Mouse (Mus musculus): Measurements from ENCODE around the gene Esf1. TPM values are rescaled to one million over a fixed set of nuclear protein-coding genes. Genes with fewer than 3 reads are reported as not detected.
"Not testable (repeated sequence)": the region's sequence is repeated elsewhere in the genome, so short reads cannot be mapped to it uniquely, and the experiment has no call there.

Gene Esf1
- polyA plus RNA-seq, 1 experiment from 2014 or later: 25.4 TPM

DNA sequence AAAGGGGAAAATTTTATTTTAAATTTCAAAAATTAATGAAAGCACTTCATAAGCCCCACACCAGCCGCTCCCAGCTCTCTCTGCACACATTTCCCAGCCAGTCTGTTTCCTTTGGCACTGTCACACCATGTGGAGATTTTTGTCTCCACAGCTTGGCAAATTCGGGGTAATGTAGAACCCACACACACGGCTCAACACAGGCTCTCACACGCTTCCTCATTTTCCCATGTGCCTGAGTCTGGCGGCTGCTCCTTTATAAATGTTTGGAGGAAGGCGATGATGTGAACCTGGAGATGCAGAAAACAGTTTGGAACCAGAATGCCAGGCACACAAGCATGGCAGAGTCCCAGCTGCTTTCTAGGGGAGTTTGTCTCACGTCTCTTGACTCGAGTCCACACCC, 56.5 kb downstream of the Esf1 start:
- WGBS (ENCODE audit: missing documents): 75% methylated on average over 8 of the region's 8 CpGs
- H3K79me2 ChIP-seq (ENCODE audit: inconsistent target): no peaks in the 10 kb centered on the region
- H3K36me3 ChIP-seq (ENCODE audit: inconsistent target): no peaks in the 10 kb centered on the region
- no peak overlapping the region for H3K27ac ChIP-seq
- H3K4me3 ChIP-seq (ENCODE audit: inconsistent target): no peak overlapping the region

DNA sequence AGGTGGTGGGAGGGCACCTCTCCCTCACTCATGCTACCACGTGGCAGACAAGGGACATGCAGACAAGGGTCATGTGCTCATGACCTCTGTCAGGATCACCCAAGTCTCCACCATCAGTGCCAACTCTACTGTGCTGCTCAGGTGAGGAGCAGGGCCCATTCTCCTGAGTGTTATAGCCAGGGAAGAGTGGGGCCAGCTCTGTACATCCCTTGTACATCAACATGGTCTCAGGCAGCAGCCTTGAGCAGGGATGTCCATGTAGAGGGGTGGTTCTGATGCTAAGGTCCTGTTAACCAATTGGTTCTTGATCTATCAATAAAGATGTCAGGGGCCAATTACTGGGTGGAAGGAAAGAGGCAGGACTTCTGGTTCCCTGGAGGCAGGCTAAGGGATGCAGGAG, 61.4 kb downstream of the Esf1 start:
- Histone ChIP-seq H3K27ac (no peak overlapping the region), H3K79me2 (ENCODE audit: inconsistent target) (no peaks in the 10 kb centered on the region), H3K36me3 (ENCODE audit: inconsistent target) (no peaks in the 10 kb centered on the region), H3K4me3 (ENCODE audit: inconsistent target) (no peak overlapping the region)
- WGBS (ENCODE audit: missing documents): 50% methylated on average over 1 of the region's 1 CpGs

DNA sequence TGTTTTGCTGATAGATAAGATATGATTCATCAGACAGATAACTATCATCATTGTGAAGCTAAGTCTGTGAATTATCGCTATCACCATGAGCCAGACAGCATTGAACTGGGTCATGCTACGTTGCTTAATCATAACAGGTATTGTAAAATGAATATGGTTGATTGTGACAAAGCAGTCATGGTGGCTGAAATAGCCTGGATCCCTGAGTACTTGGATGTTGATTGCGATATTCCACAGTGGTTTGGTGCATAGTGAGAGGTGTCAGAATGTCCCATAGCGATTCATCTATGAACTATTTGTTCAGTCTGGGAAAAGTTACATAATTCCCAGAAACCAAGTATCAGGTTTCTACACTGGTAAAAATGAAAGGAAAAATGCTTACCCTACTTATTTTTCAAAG, 62.7 kb downstream of the Esf1 start:
- WGBS (ENCODE audit: missing documents): 93% methylated on average over 4 of the region's 4 CpGs
- H3K4me3 ChIP-seq (ENCODE audit: inconsistent target): no peak overlapping the region

DNA sequence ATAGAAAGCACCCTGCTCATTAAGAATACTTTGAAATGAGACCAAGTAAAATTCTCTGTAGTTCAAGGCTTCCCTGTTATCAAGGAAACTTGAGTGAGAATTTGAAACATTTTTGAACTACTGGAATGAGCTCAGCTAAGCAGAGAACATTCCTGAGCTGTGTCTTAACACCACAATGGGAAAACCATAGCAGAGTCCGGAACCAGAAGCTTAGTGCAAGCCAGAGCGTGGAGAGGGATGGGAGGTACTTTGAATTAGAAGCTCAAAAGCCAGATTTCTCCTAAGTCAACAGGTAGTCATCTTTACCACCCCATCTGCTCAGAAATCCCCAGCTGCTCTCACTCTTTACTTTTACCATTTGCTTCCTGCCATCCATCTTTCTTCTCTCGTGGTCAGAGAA, 65.4 kb downstream of the Esf1 start:
- Histone ChIP-seq H3K27ac (no peak overlapping the region), H3K36me3 (ENCODE audit: inconsistent target) (no peaks in the 10 kb centered on the region), H3K4me3 (ENCODE audit: inconsistent target) (no peak overlapping the region), H3K79me2 (ENCODE audit: inconsistent target) (no peaks in the 10 kb centered on the region)
- 49% methylated on average over 3 of the region's 3 CpGs for WGBS (ENCODE audit: missing documents)

More for the DNA sequence above, 62.7 kb downstream of the Esf1 start:
- no peaks in the 10 kb centered on the region for H3K36me3 ChIP-seq (ENCODE audit: inconsistent target)
- H3K79me2 ChIP-seq (ENCODE audit: inconsistent target): no peaks in the 10 kb centered on the region
- H3K27ac ChIP-seq: no peak overlapping the region

DNA sequence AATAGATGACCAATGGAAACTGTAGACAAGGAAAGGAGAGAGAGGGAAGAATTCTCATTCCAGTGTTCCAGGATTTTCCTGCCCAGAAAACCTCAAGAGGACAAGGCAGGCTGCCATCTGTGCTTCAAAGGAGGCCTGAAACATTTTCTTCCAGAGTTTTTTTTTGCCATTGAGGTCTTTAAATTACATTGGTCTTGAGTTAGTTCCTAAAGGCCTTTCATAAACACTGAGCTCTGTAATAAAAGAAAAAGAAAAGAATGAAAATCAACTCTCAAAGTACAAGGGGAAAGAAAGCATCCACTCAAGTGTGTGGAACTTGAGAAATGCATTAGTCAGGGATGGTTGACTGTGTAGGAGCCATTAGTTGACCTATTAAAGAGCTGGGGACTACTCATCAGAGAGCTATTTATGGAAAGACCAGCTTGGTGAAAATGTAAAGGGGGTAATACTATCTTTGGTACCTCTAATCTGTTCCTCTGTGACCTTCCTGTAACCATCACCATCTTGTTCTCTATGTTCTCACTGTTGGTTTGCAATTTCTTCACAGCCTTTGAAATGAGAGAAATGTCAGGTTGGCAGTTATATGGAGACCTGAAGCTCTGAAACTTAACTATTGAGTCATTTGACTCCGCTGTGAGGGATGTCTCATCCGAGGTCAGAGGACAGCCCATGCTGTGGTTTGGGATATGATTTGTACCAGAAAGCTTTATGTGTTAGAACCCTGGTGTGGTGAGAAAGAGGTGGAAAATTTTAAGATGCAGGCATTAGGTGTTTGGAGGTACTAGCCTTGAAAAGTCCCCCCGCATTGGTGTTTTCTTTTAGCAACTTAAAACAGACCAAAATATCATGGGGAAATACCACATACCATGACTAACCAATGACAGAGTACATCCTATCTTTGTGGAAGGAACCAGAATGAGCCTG, 69.6 kb downstream of the Esf1 start:
- Histone ChIP-seq H3K36me3 (ENCODE audit: inconsistent target) (no peaks in the 10 kb centered on the region), H3K4me3 (ENCODE audit: inconsistent target) (no peak overlapping the region), H3K27ac (no peak overlapping the region), H3K79me2 (ENCODE audit: inconsistent target) (no peaks in the 10 kb centered on the region)
- 94% methylated on average over 3 of the region's 3 CpGs for WGBS (ENCODE audit: missing documents)

GRCm38 (mm10) chr2:140099971-140100370, 70.4 kb downstream of the Esf1 start:
- Histone ChIP-seq H3K36me3 (ENCODE audit: inconsistent target) (no peaks in the 10 kb centered on the region), H3K27ac (no peak overlapping the region), H3K79me2 (ENCODE audit: inconsistent target) (no peaks in the 10 kb centered on the region), H3K4me3 (ENCODE audit: inconsistent target) (no peak overlapping the region)
- 100% methylated on average over 3 of the region's 3 CpGs for WGBS (ENCODE audit: missing documents)

DNA sequence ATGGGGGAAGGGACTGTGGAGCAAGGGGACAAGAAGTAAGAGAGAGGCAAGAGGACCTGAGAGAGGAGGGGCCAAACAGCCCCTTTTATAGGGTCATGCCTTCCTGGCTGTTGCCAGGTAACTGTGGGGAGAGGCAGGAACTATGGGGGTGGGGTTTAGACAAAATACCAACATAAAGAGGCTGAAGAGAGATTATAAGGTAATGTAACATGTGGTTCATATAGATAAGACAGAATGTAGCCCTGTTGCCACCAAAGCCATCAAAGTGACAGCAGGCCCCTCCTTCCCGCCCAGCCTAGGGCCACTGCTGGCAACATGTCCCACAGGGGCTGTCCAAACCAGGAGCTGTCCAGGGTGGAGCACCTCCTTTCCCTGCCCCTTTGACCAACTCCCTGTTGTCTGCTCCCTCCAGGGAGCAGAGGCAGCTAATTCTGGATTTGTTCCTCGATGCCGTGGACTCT, 73.2 kb downstream of the Esf1 start:
- 92% methylated on average over 3 of the region's 3 CpGs for WGBS (ENCODE audit: missing documents)
- Histone ChIP-seq H3K79me2 (ENCODE audit: inconsistent target) (no peaks in the 10 kb centered on the region), H3K36me3 (ENCODE audit: inconsistent target) (no peaks in the 10 kb centered on the region), H3K27ac (no peak overlapping the region), H3K4me3 (ENCODE audit: inconsistent target) (no peak overlapping the region)

GRCm38 (mm10) chr2:140096034-140096433, 74.3 kb downstream of the Esf1 start:
- 84% methylated on average over 5 of the region's 5 CpGs for WGBS (ENCODE audit: missing documents)
- Histone ChIP-seq H3K4me3 (ENCODE audit: inconsistent target) (no peak overlapping the region), H3K79me2 (ENCODE audit: inconsistent target) (no peaks in the 10 kb centered on the region), H3K27ac (no peak overlapping the region), H3K36me3 (ENCODE audit: inconsistent target) (no peaks in the 10 kb centered on the region)

DNA sequence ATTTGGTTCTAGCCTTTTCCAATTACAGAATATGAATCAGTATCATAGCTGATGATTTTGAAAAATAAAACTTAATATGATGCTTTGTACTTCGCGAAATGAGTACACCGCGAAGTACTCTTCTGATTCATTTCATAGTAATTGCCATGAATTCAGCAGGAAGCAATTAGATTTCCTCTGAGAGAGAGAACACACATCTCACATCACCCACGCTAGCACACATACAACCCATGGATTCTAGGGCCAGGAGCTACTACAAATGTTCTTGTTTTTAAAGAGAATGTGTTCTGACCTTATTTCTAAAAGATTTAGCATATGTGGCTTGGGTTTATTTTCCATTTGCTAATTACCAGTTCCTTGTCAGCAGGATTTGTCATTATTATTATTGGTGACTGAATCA, 76.9 kb downstream of the Esf1 start:
- Histone ChIP-seq H3K79me2 (ENCODE audit: inconsistent target) (no peaks in the 10 kb centered on the region), H3K4me3 (ENCODE audit: inconsistent target) (no peak overlapping the region), H3K36me3 (ENCODE audit: inconsistent target) (no peaks in the 10 kb centered on the region), H3K27ac (no peak overlapping the region)
- WGBS (ENCODE audit: missing documents): 91% methylated on average over 5 of the region's 5 CpGs

DNA sequence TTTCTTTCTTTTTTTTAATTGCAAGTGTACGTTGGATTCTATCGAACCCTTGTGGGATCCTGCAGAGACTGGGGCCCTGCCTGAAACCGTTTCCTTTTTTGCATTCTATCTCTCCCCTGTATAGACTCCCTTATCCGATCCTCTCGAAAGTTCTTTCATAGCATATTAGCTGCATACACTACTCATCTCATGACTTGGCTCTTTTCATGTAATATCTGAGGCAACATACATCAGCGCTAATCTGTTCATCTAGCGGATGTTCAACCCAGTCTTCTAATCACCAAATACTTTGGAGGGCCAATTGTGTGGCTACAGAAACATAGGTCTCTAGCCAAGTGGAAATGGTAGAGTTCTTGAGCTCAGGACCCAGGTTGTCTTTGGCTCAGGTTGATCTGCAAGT, 86.1 kb downstream of the Esf1 start:
- no peaks in the 10 kb centered on the region for H3K79me2 ChIP-seq (ENCODE audit: inconsistent target)
- 87% methylated on average over 7 of the region's 7 CpGs for WGBS (ENCODE audit: missing documents)
- H3K36me3 ChIP-seq (ENCODE audit: inconsistent target): no peaks in the 10 kb centered on the region
- H3K27ac ChIP-seq: no peak overlapping the region
- H3K4me3 ChIP-seq (ENCODE audit: inconsistent target): no peak overlapping the region

DNA sequence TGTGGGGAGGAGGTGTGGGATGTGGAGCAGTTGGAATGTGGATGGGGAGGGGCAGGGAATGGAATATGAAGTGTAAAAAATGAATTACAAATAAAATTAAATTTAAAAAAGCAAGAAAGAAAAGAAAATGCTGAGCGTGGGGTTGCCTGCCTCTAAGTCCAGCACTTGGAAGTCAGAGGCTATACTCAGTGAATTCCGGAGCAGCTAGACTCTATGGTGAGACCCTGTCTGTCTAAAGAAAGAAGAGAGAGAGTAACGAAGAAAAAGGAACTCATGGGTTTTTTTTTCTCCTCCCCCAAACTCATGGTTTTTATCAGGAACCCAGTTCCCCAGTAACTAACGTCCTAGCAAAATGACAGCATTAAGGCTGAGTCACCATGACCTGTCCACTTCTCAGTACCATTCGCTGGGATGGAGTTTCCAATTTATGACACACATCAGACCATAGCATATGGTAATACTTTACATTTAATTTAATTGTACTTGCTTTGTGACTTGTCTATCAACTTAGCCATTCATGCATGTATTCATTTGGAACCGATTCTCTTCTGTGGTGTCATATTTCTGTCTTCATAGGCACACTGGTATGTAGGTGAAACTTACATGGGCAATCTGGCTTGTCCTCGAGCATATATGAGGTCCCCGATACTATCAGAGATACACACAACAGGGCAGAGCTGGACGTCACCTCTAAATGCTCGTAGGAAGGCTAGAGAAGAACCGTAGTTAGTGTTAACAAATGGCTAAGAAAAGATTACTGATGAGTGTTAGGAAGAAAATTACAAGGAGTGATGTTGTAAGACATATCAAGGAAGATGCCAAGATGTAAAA, 89.4 kb downstream of the Esf1 start:
- Histone ChIP-seq H3K36me3 (ENCODE audit: inconsistent target) (no peaks in the 10 kb centered on the region), H3K27ac (no peak overlapping the region), H3K79me2 (ENCODE audit: inconsistent target) (no peaks in the 10 kb centered on the region), H3K4me3 (ENCODE audit: inconsistent target) (no peak overlapping the region)
- 77% methylated on average over 11 of the region's 11 CpGs for WGBS (ENCODE audit: missing documents)

DNA sequence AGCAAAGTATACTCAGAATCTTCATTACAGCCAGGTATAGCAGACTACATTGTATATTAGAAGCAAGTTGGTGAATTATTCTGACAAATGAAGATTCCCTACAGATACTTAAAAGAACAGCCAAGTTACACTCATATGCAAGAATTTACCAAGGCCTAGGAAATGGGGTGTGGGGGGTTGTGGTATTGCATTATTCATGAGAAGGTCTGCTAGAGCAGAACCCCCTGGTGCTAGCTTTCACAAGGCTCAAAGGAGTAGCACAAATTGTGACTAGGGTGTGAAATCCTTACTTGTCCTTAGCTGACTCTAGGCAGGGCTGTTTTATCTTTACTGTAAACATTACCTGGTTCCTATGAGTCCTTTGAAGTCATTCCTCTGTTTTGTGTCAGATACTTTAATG, 91.1 kb downstream of the Esf1 start:
- H3K79me2 ChIP-seq (ENCODE audit: inconsistent target); H3K27ac ChIP-seq; H3K4me3 ChIP-seq (ENCODE audit: inconsistent target); H3K36me3 ChIP-seq (ENCODE audit: inconsistent target): not testable (repeated sequence)

GRCm38 (mm10) chr2:140078600-140079280, 91.6 kb downstream of the Esf1 start:
- Histone ChIP-seq H3K4me3 (ENCODE audit: inconsistent target) (no peak overlapping the region), H3K36me3 (ENCODE audit: inconsistent target) (no peaks in the 10 kb centered on the region), H3K27ac (no peak overlapping the region), H3K79me2 (ENCODE audit: inconsistent target) (no peaks in the 10 kb centered on the region)
- 88% methylated on average over 5 of the region's 6 CpGs for WGBS (ENCODE audit: missing documents)

GRCm38 (mm10) chr2:140077476-140077875, 92.9 kb downstream of the Esf1 start:
- Histone ChIP-seq H3K36me3 (ENCODE audit: inconsistent target) (no peaks in the 10 kb centered on the region), H3K27ac (no peak overlapping the region), H3K79me2 (ENCODE audit: inconsistent target) (no peaks in the 10 kb centered on the region), H3K4me3 (ENCODE audit: inconsistent target) (no peak overlapping the region)
- WGBS (ENCODE audit: missing documents): 85% methylated on average over 1 of the region's 1 CpGs

- H3K4me3 ChIP-seq (ENCODE audit: inconsistent target): no peak overlapping the region
- WGBS (ENCODE audit: missing documents): 69% methylated on average over 3 of the region's 3 CpGs
Measured at GRCm38 (mm10) chr2:140075150-140075549, 95.2 kb downstream of the Esf1 start.

More at GRCm38 (mm10) chr2:140075150-140075549, 95.2 kb downstream of the Esf1 start:
- Histone ChIP-seq H3K27ac (no peak overlapping the region), H3K79me2 (ENCODE audit: inconsistent target) (no peaks in the 10 kb centered on the region), H3K36me3 (ENCODE audit: inconsistent target) (no peaks in the 10 kb centered on the region)
